Mouse (Mus musculus) limb, embryonic 12.5 days (tissue): Measurements from ENCODE around the gene Sox8. TPM values are rescaled to one million over a fixed set of nuclear protein-coding genes. Genes with fewer than 3 reads are reported as not detected.

Experiments
- ATAC-seq: fragments of 200-750 bp; cut with Nextera tagmentation; 2 replicates; pipeline ENCODE4 v1.8.0; 2017; ENCODE audit warnings: low read depth, moderate TSS enrichment; ENCODE audit not compliant: insufficient number of reproducible peaks, insufficient read depth, low FRiP score, low TSS enrichment
- H3K27ac ChIP-seq: fragments of 300-500 bp; sonication (generic); 2 replicates; pipeline ENCODE4 v1.5.1; 2016; ENCODE audit warnings: mild to moderate bottlenecking, moderate library complexity
- H3K27me3 ChIP-seq: fragments of 300-500 bp; sonication (generic); 2 replicates; pipeline ENCODE4 v1.6.1; 2016; ENCODE audit warnings: mild to moderate bottlenecking, moderate library complexity
- H3K36me3 ChIP-seq: fragments of 300-500 bp; sonication (generic); 2 replicates; pipeline ENCODE4 v1.6.1; 2016; ENCODE audit warnings: mild to moderate bottlenecking, moderate library complexity
- H3K4me1 ChIP-seq: fragments of 300-500 bp; sonication (generic); replicated peaks from 2 replicates; pipeline ENCODE4 v1.6.1; 2016
- H3K4me2 ChIP-seq: fragments of 300-500 bp; sonication (generic); 2 replicates; pipeline ENCODE4 v1.6.1; 2016; ENCODE audit warnings: mild to moderate bottlenecking, moderate library complexity
- H3K4me3 ChIP-seq: fragments of 300-500 bp; sonication (generic); replicated peaks from 2 replicates; pipeline ENCODE4 v1.5.1; 2016; ENCODE audit warnings: mild to moderate bottlenecking
- H3K9ac ChIP-seq: fragments of 300-500 bp; sonication (generic); replicated peaks from 2 replicates; pipeline ENCODE4 v1.6.1; 2016; ENCODE audit warnings: mild to moderate bottlenecking, moderate library complexity
- H3K9me3 ChIP-seq: fragments of 300-500 bp; sonication (generic); 2 replicates; pipeline ENCODE4 v1.6.1; 2016; ENCODE audit warnings: mild to moderate bottlenecking, moderate library complexity
- WGBS: fragments of 180-500 bp; shearing (Covaris S2); methylation state at CpG from one replicate; pipeline ENCODE4 v1.1.7; 2016; 5-methylcytosine and 5-hydroxymethylcytosine counted together
- polyA plus RNA-seq: library from polyadenylated mRNA; unstranded; fragments of >200 nt; fragmentation: Nextera tagmentation; extraction: Ambion mirVana; gene quantifications from 2 replicates; pipeline ENCODE4 v1.2.1, GENCODE M21; 2016

Gene Sox8
- polyA plus RNA-seq, 1 experiment from 2014 or later: 10.1 TPM

DNA sequence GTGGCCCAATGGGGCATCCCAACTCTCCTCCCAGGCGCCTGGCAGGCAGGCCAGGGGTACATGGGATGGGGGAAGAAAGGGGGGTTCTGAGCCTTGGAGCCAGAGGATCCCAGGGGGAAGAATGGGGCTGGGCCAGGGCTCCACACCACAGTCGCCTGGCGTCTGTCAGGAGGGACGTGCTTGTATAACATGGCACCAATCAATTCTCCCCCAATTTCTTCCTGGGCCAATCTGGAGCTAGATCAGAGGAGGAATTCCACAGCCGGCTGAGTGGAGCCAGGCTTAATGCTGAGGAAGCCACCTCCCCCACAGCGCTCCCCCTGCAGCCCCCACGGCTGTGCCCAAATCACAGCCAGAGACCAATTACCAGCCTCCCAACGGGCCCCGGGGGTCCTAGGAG lies 50.0 kb downstream of the Sox8 start:
- Histone ChIP-seq H3K9ac (no peak overlapping the region), H3K4me1 (peaks cover 31% of the 10 kb centered on the region), H3K27me3 (no peaks in the 10 kb centered on the region), H3K27ac (peak overlapping the region; percentile 57; the same call in 1 of the 2 replicates), H3K4me3 (no peak overlapping the region), H3K4me2 (0 out of 2 replicates have a peak overlapping the region, but pooled peaks have one; percentile 17), H3K36me3 (no peaks in the 10 kb centered on the region), H3K9me3 (no peaks in the 10 kb centered on the region)
- no peak for ATAC-seq
- 15% methylated on average over 9 of the region's 9 CpGs for WGBS

DNA sequence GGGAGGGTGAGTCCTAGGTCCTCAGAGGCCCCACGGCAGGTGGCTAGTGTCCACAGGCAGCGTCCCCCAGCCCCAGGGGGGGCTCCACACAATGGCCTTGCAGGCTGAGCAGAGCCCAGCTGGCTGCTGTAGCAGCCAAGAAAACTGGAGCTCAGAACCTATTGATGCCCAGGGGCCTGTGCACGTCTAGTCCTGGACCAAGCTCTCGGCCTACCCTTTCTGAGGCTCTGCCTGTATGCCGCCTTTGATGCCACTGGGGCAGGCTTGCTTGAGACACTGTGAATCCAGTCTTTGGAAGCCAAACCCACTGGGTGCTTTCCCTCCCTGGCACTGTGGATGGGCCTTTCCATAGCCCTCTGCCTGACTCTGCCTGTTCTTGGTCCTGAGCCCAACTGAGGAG lies 51.0 kb downstream of the Sox8 start:
- Histone ChIP-seq H3K9me3 (no peaks in the 10 kb centered on the region), H3K4me2 (no peak overlapping the region), H3K27ac (0 out of 2 replicates have a peak overlapping the region, but pooled peaks have one; percentile 7), H3K9ac (no peak overlapping the region), H3K4me3 (no peak overlapping the region), H3K36me3 (no peaks in the 10 kb centered on the region), H3K4me1 (peaks cover 31% of the 10 kb centered on the region), H3K27me3 (no peaks in the 10 kb centered on the region; the same call in 1 of the 2 replicates)
- ATAC-seq: no peak
- 95% methylated on average over 5 of the region's 5 CpGs for WGBS

DNA sequence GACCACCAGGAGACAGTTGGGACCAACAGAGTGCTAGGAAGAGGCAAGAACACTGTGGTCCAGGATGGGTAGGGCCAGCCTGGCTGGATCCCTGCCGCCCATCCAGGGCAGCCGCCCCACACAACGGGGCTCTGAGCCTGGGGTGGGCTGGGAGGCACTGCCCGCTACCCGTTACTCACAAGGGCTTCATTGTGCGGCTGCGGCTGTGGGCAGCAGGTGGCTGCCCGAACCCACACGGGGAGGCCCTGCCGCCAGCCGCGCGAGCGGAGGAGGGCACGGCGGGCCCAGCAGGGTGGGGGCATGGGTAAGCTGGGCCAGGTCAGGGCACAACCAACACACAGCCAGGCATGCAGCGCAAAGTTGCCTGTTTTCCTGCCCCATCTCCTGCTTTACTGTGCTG lies 52.3 kb downstream of the Sox8 start:
- Histone ChIP-seq H3K27ac (no peak overlapping the region), H3K27me3 (no peaks in the 10 kb centered on the region; the same call in 1 of the 2 replicates), H3K9me3 (no peaks in the 10 kb centered on the region), H3K4me2 (no peak overlapping the region), H3K4me1 (peaks cover 31% of the 10 kb centered on the region), H3K36me3 (no peaks in the 10 kb centered on the region), H3K9ac (no peak overlapping the region), H3K4me3 (no peak overlapping the region)
- 94% methylated on average over 17 of the region's 17 CpGs for WGBS
- ATAC-seq: no peak

DNA sequence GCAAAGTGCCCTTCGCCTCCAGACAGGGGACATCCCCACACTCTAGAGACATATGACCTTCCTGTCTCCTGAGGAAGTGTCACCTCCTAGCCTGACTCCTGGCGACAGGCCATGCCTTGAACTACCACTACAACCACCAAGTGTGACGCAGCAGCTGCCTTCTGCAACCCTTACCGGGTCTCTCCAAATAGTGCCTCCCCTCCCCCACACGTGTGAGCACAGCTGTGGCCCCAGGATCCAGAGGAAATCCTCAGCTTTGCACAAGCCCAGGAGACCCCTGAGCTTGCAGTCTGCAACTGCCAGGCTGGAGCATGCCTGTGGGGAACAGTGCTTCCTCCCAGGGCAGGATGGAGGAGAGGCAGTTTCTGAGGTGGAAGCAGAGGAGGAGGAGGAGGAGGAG lies 54.2 kb downstream of the Sox8 start:
- Histone ChIP-seq H3K4me1 (peaks cover 31% of the 10 kb centered on the region), H3K27ac (0 out of 2 replicates have a peak overlapping the region, but pooled peaks have one; percentile 12), H3K9ac (no peak overlapping the region), H3K4me2 (no peak overlapping the region), H3K4me3 (no peak overlapping the region), H3K36me3 (no peaks in the 10 kb centered on the region), H3K27me3 (no peaks in the 10 kb centered on the region; the same call in 1 of the 2 replicates), H3K9me3 (no peaks in the 10 kb centered on the region)
- no peak for ATAC-seq
- 23% methylated on average over 5 of the region's 5 CpGs for WGBS

Other genes with a start within 250 kb of the Sox8 start
- gene Tpsab1, start 225.1 kb downstream of the Sox8 start, polyA plus RNA-seq: not detected in 2 replicates
- not detected in 2 replicates for gene Tpsb2, start 204.4 kb downstream of the Sox8 start, polyA plus RNA-seq
- gene Tpsg1, start 201.4 kb downstream of the Sox8 start, polyA plus RNA-seq: 0.70 TPM in 1 of 2 replicates, not detected in the other
- 10.1 and 11.6 TPM in 2 replicates for gene Cacna1h, start 136.9 kb downstream of the Sox8 start, polyA plus RNA-seq
- not detected in 2 replicates for gene Tekt4, start 116.1 kb downstream of the Sox8 start, polyA plus RNA-seq
- gene Sstr5, start 73.4 kb downstream of the Sox8 start, polyA plus RNA-seq: 0.24 and 0.29 TPM in 2 replicates
- gene Lmf1, start 8.4 kb upstream of the Sox8 start, polyA plus RNA-seq: 27.9 and 28.9 TPM in 2 replicates
- gene Gng13, start 146.5 kb upstream of the Sox8 start, polyA plus RNA-seq: 0.74 and 1.3 TPM in 2 replicates
- 48.3 and 49.5 TPM in 2 replicates for gene Chtf18, start 156.7 kb upstream of the Sox8 start, polyA plus RNA-seq
- 21.6 and 22.4 TPM in 2 replicates for gene Rpusd1, start 157.0 kb upstream of the Sox8 start, polyA plus RNA-seq
- gene Mslnl, start 165.4 kb upstream of the Sox8 start, polyA plus RNA-seq: not detected in 2 replicates
- 0.44 TPM in 1 of 2 replicates, not detected in the other for gene Msln, start 183.7 kb upstream of the Sox8 start, polyA plus RNA-seq
- gene Narfl, start 203.1 kb upstream of the Sox8 start, polyA plus RNA-seq: 24.9 TPM in 2 replicates
- 89.8 and 97.7 TPM in 2 replicates for gene Haghl, start 215.0 kb upstream of the Sox8 start, polyA plus RNA-seq
- 0.13 and 0.39 TPM in 2 replicates for gene Ccdc78, start 215.9 kb upstream of the Sox8 start, polyA plus RNA-seq
- gene Fam173a, start 222.2 kb upstream of the Sox8 start, polyA plus RNA-seq: 68.3 and 71.7 TPM in 2 replicates
- gene AC134908.4, start 225.0 kb upstream of the Sox8 start, polyA plus RNA-seq: 0.49 TPM in 1 of 2 replicates, not detected in the other
- 50.5 and 52.1 TPM in 2 replicates for gene Metrn, start 226.4 kb upstream of the Sox8 start, polyA plus RNA-seq
- 2.2 and 2.4 TPM in 2 replicates for gene Fbxl16, start 238.4 kb upstream of the Sox8 start, polyA plus RNA-seq